Mouse (Mus musculus) olfactory bulb, adult 2 months (tissue): ENCODE data around the gene Bag3.

ENCODE experiments used
- CTCF ChIP-seq: fragments of 200-500 bp; IDR thresholded peaks from 2 replicates; pipeline ENCODE4 v1.5.1; 2012; ENCODE audit warnings: low read depth, mild to moderate bottlenecking, low read length, moderate library complexity; ENCODE audit not compliant: insufficient read depth
- POLR2A ChIP-seq: fragments of 200-500 bp; IDR thresholded peaks from 2 replicates; pipeline ENCODE4 v1.6.1; 2012; ENCODE audit warnings: mild to moderate bottlenecking, low read depth, low read length, moderate library complexity; ENCODE audit not compliant: insufficient read depth

- TF ChIP-seq CTCF (no peak), POLR2A (no peak)
These were observed 29.8 kb downstream of the Bag3 start for GRCm38 (mm10) chr7:128553105-128553705.
